Mouse (Mus musculus) megakaryocyte-erythroid progenitor cell, adult 5-6 weeks (primary cell): Measurements from ENCODE around the gene Adipor1. TPM values are rescaled to one million over a fixed set of nuclear protein-coding genes. Genes with fewer than 3 reads are reported as not detected.
A peak's percentile ranks its signal among the peaks of the same experiment; 100 is the strongest.

ENCODE experiments used
- ATAC-seq: replicated peaks from 2 replicates; pipeline ENCODE4 v1.8.0; 2016; ENCODE audit warnings: mild to moderate bottlenecking, inconsistent platforms; ENCODE audit not compliant: severe bottlenecking, poor library complexity, low FRiP score, low TSS enrichment
- total RNA-seq, 2 experiments: library from RNA; stranded (forward) in 1 of 2; stranded (reverse) in 1 of 2; fragments of 200-1000, 215-1000 nt in 1 of 2; fragments of >200 nt in 1 of 2; fragmentation: Nextera tagmentation in 1 of 2; gene quantifications; 2 replicates each; pipeline ENCODE4 v1.2.3; 2014 to 2017

The Adipor1 gene
- total RNA-seq, 2 experiments from 2014 or later: 37.5 to 42.2 TPM

GRCm38 (mm10) chr1:134460294-134461284, 45.4 kb downstream of the Adipor1 start:
- ATAC-seq: peak; percentile 90

Other genes with a start within 250 kb of the Adipor1 start
- 0.77 TPM in 1 of 2 replicates, not detected in the other for gene Chil1, start 233.2 kb upstream of the Adipor1 start, total RNA-seq (2014; fragmentation: Nextera tagmentation)
- 0.84 and 2.4 TPM in 2 replicates for gene Chil1, start 233.2 kb upstream of the Adipor1 start, total RNA-seq (2017)
- gene Mybph, start 221.9 kb upstream of the Adipor1 start, total RNA-seq (2014; fragmentation: Nextera tagmentation): not detected in 2 replicates
- gene Mybph, start 221.9 kb upstream of the Adipor1 start, total RNA-seq (2017): not detected in 2 replicates
- gene Adora1, start 179.9 kb upstream of the Adipor1 start, total RNA-seq (2014; fragmentation: Nextera tagmentation): not detected in 2 replicates
- not detected in 2 replicates for gene Adora1, start 179.9 kb upstream of the Adipor1 start, total RNA-seq (2017)
- gene Myog, start 125.4 kb upstream of the Adipor1 start, total RNA-seq (2014; fragmentation: Nextera tagmentation): not detected in 2 replicates
- not detected in 2 replicates for gene Myog, start 125.4 kb upstream of the Adipor1 start, total RNA-seq (2017)
- 0.32 and 1.1 TPM in 2 replicates for gene Ppfia4, start 82.5 kb upstream of the Adipor1 start, total RNA-seq (2014; fragmentation: Nextera tagmentation)
- 1.1 and 1.6 TPM in 2 replicates for gene Ppfia4, start 82.5 kb upstream of the Adipor1 start, total RNA-seq (2017)
- 48.8 and 72.3 TPM in 2 replicates for gene Tmem183a, start 53.4 kb upstream of the Adipor1 start, total RNA-seq (2014; fragmentation: Nextera tagmentation)
- gene Tmem183a, start 53.4 kb upstream of the Adipor1 start, total RNA-seq (2017): 51.4 and 57.0 TPM in 2 replicates
- not detected in 2 replicates for gene 4933406M09Rik, start 29.4 kb upstream of the Adipor1 start, total RNA-seq (2014; fragmentation: Nextera tagmentation)
- gene 4933406M09Rik, start 29.4 kb upstream of the Adipor1 start, total RNA-seq (2017): not detected in 2 replicates
- 33.0 and 38.9 TPM in 2 replicates for gene Cyb5r1, start 9.8 kb upstream of the Adipor1 start, total RNA-seq (2014; fragmentation: Nextera tagmentation)
- 16.3 and 24.8 TPM in 2 replicates for gene Cyb5r1, start 9.8 kb upstream of the Adipor1 start, total RNA-seq (2017)
- gene Klhl12, start 40.2 kb downstream of the Adipor1 start, total RNA-seq (2014; fragmentation: Nextera tagmentation): 62.2 and 79.3 TPM in 2 replicates
- gene Klhl12, start 40.2 kb downstream of the Adipor1 start, total RNA-seq (2017): 49.9 and 60.7 TPM in 2 replicates
- gene Rabif, start 79.3 kb downstream of the Adipor1 start, total RNA-seq (2014; fragmentation: Nextera tagmentation): 16.3 and 31.0 TPM in 2 replicates
- 20.9 and 21.3 TPM in 2 replicates for gene Rabif, start 79.3 kb downstream of the Adipor1 start, total RNA-seq (2017)
- gene Mgat4e, start 134.3 kb downstream of the Adipor1 start, total RNA-seq (2014; fragmentation: Nextera tagmentation): not detected in 2 replicates
- not detected in 2 replicates for gene Mgat4e, start 134.3 kb downstream of the Adipor1 start, total RNA-seq (2017)
- gene Kdm5b, start 144.8 kb downstream of the Adipor1 start, total RNA-seq (2014; fragmentation: Nextera tagmentation): 35.0 and 42.7 TPM in 2 replicates
- gene Kdm5b, start 144.8 kb downstream of the Adipor1 start, total RNA-seq (2017): 25.5 and 41.3 TPM in 2 replicates
- 0.33 TPM in 1 of 2 replicates, not detected in the other for gene Syt2, start 231.3 kb downstream of the Adipor1 start, total RNA-seq (2014; fragmentation: Nextera tagmentation)
- 0.05 TPM in 1 of 2 replicates, not detected in the other for gene Syt2, start 231.3 kb downstream of the Adipor1 start, total RNA-seq (2017)